Mouse (Mus musculus): Measurements from ENCODE around the gene Grap2. TPM values are rescaled to one million over a fixed set of nuclear protein-coding genes. Genes with fewer than 3 reads are reported as not detected.
A peak's percentile ranks its signal among the peaks of the same experiment; 100 is the strongest.
"Not testable (repeated sequence)": the region's sequence is repeated elsewhere in the genome, so short reads cannot be mapped to it uniquely, and the experiment has no call there.

Gene Grap2
- total RNA-seq, 2 experiments from 2014 or later, result 3.6 to 7.3 TPM

- no peak for ATAC-seq (ENCODE audit: poor library complexity, severe bottlenecking)
Observed at GRCm38 (mm10) chr15:80565106-80565665, 7.2 kb upstream of the Grap2 start, which contains the start of gene Enthd1. Enthd1 (minus strand) TSS chr15:80565156.

GRCm38 (mm10) chr15:80566696-80567095 lies 5.7 kb upstream of the Grap2 start:
- no peak for ATAC-seq (ENCODE audit: poor library complexity, severe bottlenecking)

GRCm38 (mm10) chr15:80567139-80567538 lies 5.3 kb upstream of the Grap2 start:
- ATAC-seq (ENCODE audit: poor library complexity, severe bottlenecking), result no peak

- no peak for ATAC-seq (ENCODE audit: poor library complexity, severe bottlenecking)
Observed at GRCm38 (mm10) chr15:80567731-80568130, 4.7 kb upstream of the Grap2 start.

- no peak for ATAC-seq (ENCODE audit: poor library complexity, severe bottlenecking)
Observed at GRCm38 (mm10) chr15:80569205-80569604, 3.2 kb upstream of the Grap2 start.

- no peak for ATAC-seq (ENCODE audit: poor library complexity, severe bottlenecking)
Observed at GRCm38 (mm10) chr15:80570226-80570625, 2.2 kb upstream of the Grap2 start.

- ATAC-seq (ENCODE audit: poor library complexity, severe bottlenecking), result no peak
Observed at GRCm38 (mm10) chr15:80571611-80572010, 783 bp upstream of the Grap2 start.

- ATAC-seq (ENCODE audit: poor library complexity, severe bottlenecking), result no peak
Observed at GRCm38 (mm10) chr15:80572811-80573520, 572 bp downstream of the Grap2 start.

GRCm38 (mm10) chr15:80574211-80575040 lies 2.0 kb downstream of the Grap2 start:
- no peak for ATAC-seq (ENCODE audit: poor library complexity, severe bottlenecking)

- no peak for ATAC-seq (ENCODE audit: poor library complexity, severe bottlenecking)
Observed at GRCm38 (mm10) chr15:80575817-80576370, 3.5 kb downstream of the Grap2 start.

- ATAC-seq (ENCODE audit: poor library complexity, severe bottlenecking), result no peak
Observed at GRCm38 (mm10) chr15:80576415-80576994, 4.1 kb downstream of the Grap2 start.

- no peak for ATAC-seq (ENCODE audit: poor library complexity, severe bottlenecking)
Observed at GRCm38 (mm10) chr15:80577166-80577960, 5.0 kb downstream of the Grap2 start.

GRCm38 (mm10) chr15:80579121-80579520 lies 6.7 kb downstream of the Grap2 start:
- ATAC-seq (ENCODE audit: poor library complexity, severe bottlenecking), result no peak

GRCm38 (mm10) chr15:80580585-80580984 lies 8.2 kb downstream of the Grap2 start:
- ATAC-seq (ENCODE audit: poor library complexity, severe bottlenecking), result not testable (repeated sequence)

- ATAC-seq (ENCODE audit: poor library complexity, severe bottlenecking), result peak; percentile 93
Observed at GRCm38 (mm10) chr15:80582581-80583495, 10.4 kb downstream of the Grap2 start.

GRCm38 (mm10) chr15:80586296-80586695 lies 13.9 kb downstream of the Grap2 start:
- no peak for ATAC-seq (ENCODE audit: poor library complexity, severe bottlenecking)

GRCm38 (mm10) chr15:80590641-80591040 lies 18.2 kb downstream of the Grap2 start:
- no peak for ATAC-seq (ENCODE audit: poor library complexity, severe bottlenecking)

GRCm38 (mm10) chr15:80592737-80593136 lies 20.3 kb downstream of the Grap2 start:
- no peak for ATAC-seq (ENCODE audit: poor library complexity, severe bottlenecking)

- no peak for ATAC-seq (ENCODE audit: poor library complexity, severe bottlenecking)
Observed at GRCm38 (mm10) chr15:80593877-80594276, 21.5 kb downstream of the Grap2 start.

Measured in megakaryocyte, adult 5-6 weeks (primary cell).